Mouse (Mus musculus): ENCODE measurements around the gene C1qa. TPM values are rescaled to one million over a fixed set of nuclear protein-coding genes. Genes with fewer than 3 reads are reported as not detected.
A peak's percentile ranks its signal among the peaks of the same experiment; 100 is the strongest.

C1qa gene
- polyA plus RNA-seq (2012; rRNA removed) = 43.6 and 58.0 TPM in 2 replicates

GRCm38 (mm10) chr4:136898637-136899036, at the start of gene C1qa:
C1qa (minus strand) TSS chr4:136898803.
- H3K4me3 ChIP-seq (replicated peaks; ENCODE audit: extremely low read depth, low read depth, low read length) = no peak within 1 kb of the TSS
- 48% methylated on average over 9 of the region's 9 CpGs for WGBS
- TF ChIP-seq CTCF (IDR thresholded peaks at IDR 0.05; ENCODE audit: insufficient read depth, low read length) = no peak
- TF ChIP-seq POLR2A (IDR thresholded peaks at IDR 0.05; ENCODE audit: borderline replicate concordance, extremely low read depth, low read depth, low read length) = peak; percentile 16; the same call in 1 of the 2 replicates

GRCm38 (mm10) chr4:136945397-136945796, 46.8 kb upstream of the C1qa start:
- DNase-seq = no peak
- Histone ChIP-seq H3K4me3 (replicated peaks; ENCODE audit: extremely low read depth, low read depth, low read length) (no peak overlapping the region), H3K4me1 (ENCODE audit: control insufficient read depth, insufficient read depth, low read length) (no peaks in the 10 kb centered on the region)
- TF ChIP-seq CTCF (IDR thresholded peaks at IDR 0.05; ENCODE audit: insufficient read depth, low read length) = no peak
- no peak for TF ChIP-seq POLR2A (IDR thresholded peaks at IDR 0.05; ENCODE audit: borderline replicate concordance, extremely low read depth, low read depth, low read length)
- WGBS = 67% methylated on average over 17 of the region's 17 CpGs

More at GRCm38 (mm10) chr4:136898637-136899036, at the start of gene C1qa:
- no peak for DNase-seq
- no peaks in the 10 kb centered on the region for H3K4me1 ChIP-seq (ENCODE audit: control insufficient read depth, insufficient read depth, low read length)

GRCm38 (mm10) chr4:136944558-136945350, 46.2 kb upstream of the C1qa start:
- Histone ChIP-seq H3K4me3 (replicated peaks; ENCODE audit: extremely low read depth, low read depth, low read length) (no peak overlapping the region), H3K4me1 (ENCODE audit: control insufficient read depth, insufficient read depth, low read length) (no peaks in the 10 kb centered on the region)
- 75% methylated on average over 11 of the region's 11 CpGs for WGBS
- TF ChIP-seq CTCF (IDR thresholded peaks at IDR 0.05; ENCODE audit: insufficient read depth, low read length) = no peak
- no peak for TF ChIP-seq POLR2A (IDR thresholded peaks at IDR 0.05; ENCODE audit: borderline replicate concordance, extremely low read depth, low read depth, low read length)
- no peak for DNase-seq

GRCm38 (mm10) chr4:136943175-136943574, 44.6 kb upstream of the C1qa start:
- no peak for TF ChIP-seq POLR2A (IDR thresholded peaks at IDR 0.05; ENCODE audit: borderline replicate concordance, extremely low read depth, low read depth, low read length)
- TF ChIP-seq CTCF (IDR thresholded peaks at IDR 0.05; ENCODE audit: insufficient read depth, low read length) = no peak
- Histone ChIP-seq H3K4me1 (ENCODE audit: control insufficient read depth, insufficient read depth, low read length) (no peaks in the 10 kb centered on the region), H3K4me3 (replicated peaks; ENCODE audit: extremely low read depth, low read depth, low read length) (no peak overlapping the region)
- no peak for DNase-seq
- WGBS = 9% methylated on average over 13 of the region's 13 CpGs

- no peak for DNase-seq
- H3K4me3 ChIP-seq (replicated peaks; ENCODE audit: extremely low read depth, low read depth, low read length) = no peak overlapping the region
- H3K4me1 ChIP-seq (ENCODE audit: control insufficient read depth, insufficient read depth, low read length) = no peaks in the 10 kb centered on the region
- WGBS = 18% methylated on average over 18 of the region's 18 CpGs
- no peak for TF ChIP-seq POLR2A (IDR thresholded peaks at IDR 0.05; ENCODE audit: borderline replicate concordance, extremely low read depth, low read depth, low read length)
- no peak for TF ChIP-seq CTCF (IDR thresholded peaks at IDR 0.05; ENCODE audit: insufficient read depth, low read length)
These were observed 44.2 kb upstream of the C1qa start for GRCm38 (mm10) chr4:136942761-136943160.

- DNase-seq = no peak
- TF ChIP-seq CTCF (IDR thresholded peaks at IDR 0.05; ENCODE audit: insufficient read depth, low read length) = no peak
- no peak for TF ChIP-seq POLR2A (IDR thresholded peaks at IDR 0.05; ENCODE audit: borderline replicate concordance, extremely low read depth, low read depth, low read length)
- WGBS = 84% methylated on average over 5 of the region's 5 CpGs
- no peaks in the 10 kb centered on the region for H3K4me1 ChIP-seq (ENCODE audit: control insufficient read depth, insufficient read depth, low read length)
- H3K4me3 ChIP-seq (replicated peaks; ENCODE audit: extremely low read depth, low read depth, low read length) = no peak overlapping the region
These were observed 39.3 kb upstream of the C1qa start for GRCm38 (mm10) chr4:136937935-136938334.

GRCm38 (mm10) chr4:136937344-136937743, 38.7 kb upstream of the C1qa start:
- H3K4me1 ChIP-seq (ENCODE audit: control insufficient read depth, insufficient read depth, low read length) = no peaks in the 10 kb centered on the region
- WGBS = 64% methylated on average over 4 of the region's 4 CpGs
- no peak overlapping the region for H3K4me3 ChIP-seq (replicated peaks; ENCODE audit: extremely low read depth, low read depth, low read length)
- TF ChIP-seq POLR2A (IDR thresholded peaks at IDR 0.05; ENCODE audit: borderline replicate concordance, extremely low read depth, low read depth, low read length) (no peak), CTCF (IDR thresholded peaks at IDR 0.05; ENCODE audit: insufficient read depth, low read length) (no peak)
- DNase-seq = no peak

- no peak for DNase-seq
- no peaks in the 10 kb centered on the region for H3K4me1 ChIP-seq (ENCODE audit: control insufficient read depth, insufficient read depth, low read length)
- 29% methylated on average over 18 of the region's 18 CpGs for WGBS
- TF ChIP-seq CTCF (IDR thresholded peaks at IDR 0.05; ENCODE audit: insufficient read depth, low read length) = no peak
- no peak for TF ChIP-seq POLR2A (IDR thresholded peaks at IDR 0.05; ENCODE audit: borderline replicate concordance, extremely low read depth, low read depth, low read length)
- H3K4me3 ChIP-seq (replicated peaks; ENCODE audit: extremely low read depth, low read depth, low read length) = no peak overlapping the region
These were observed 36.4 kb upstream of the C1qa start for GRCm38 (mm10) chr4:136934746-136935613.

- Histone ChIP-seq H3K4me1 (ENCODE audit: control insufficient read depth, insufficient read depth, low read length) (no peaks in the 10 kb centered on the region), H3K4me3 (replicated peaks; ENCODE audit: extremely low read depth, low read depth, low read length) (no peak overlapping the region)
- TF ChIP-seq CTCF (IDR thresholded peaks at IDR 0.05; ENCODE audit: insufficient read depth, low read length) (no peak), POLR2A (IDR thresholded peaks at IDR 0.05; ENCODE audit: borderline replicate concordance, extremely low read depth, low read depth, low read length) (no peak)
- WGBS = 73% methylated on average over 8 of the region's 8 CpGs
- no peak for DNase-seq
These were observed 31.9 kb upstream of the C1qa start for GRCm38 (mm10) chr4:136930474-136930873.
